Mouse (Mus musculus) kidney, postnatal 0 days (tissue): ENCODE data around the gene Lig1. TPM values are rescaled to one million over a fixed set of nuclear protein-coding genes. Genes with fewer than 3 reads are reported as not detected.

Experiments
- ATAC-seq: fragments of 200-750 bp; cut with Nextera tagmentation; replicated peaks from 2 replicates; pipeline ENCODE4 v1.8.0; 2017; ENCODE audit warnings: low read depth, moderate number of reproducible peaks, moderate TSS enrichment, moderate library complexity; ENCODE audit not compliant: low FRiP score
- DNase-seq: peaks from one replicate; pipeline ENCODE4 v3.0.0-alpha.2; 2016; ENCODE audit warnings: low spot score
- H3K27ac ChIP-seq: fragments of 300-500 bp; sonication (generic); 2 replicates; pipeline ENCODE4 v1.5.1; 2014; ENCODE audit warnings: mild to moderate bottlenecking
- H3K27me3 ChIP-seq: fragments of 300-500 bp; sonication (generic); 2 replicates; pipeline ENCODE4 v1.6.1; 2014; ENCODE audit warnings: low read length, mixed read lengths; ENCODE audit not compliant: insufficient read depth
- H3K36me3 ChIP-seq: fragments of 300-500 bp; sonication (generic); 2 replicates; pipeline ENCODE4 v1.6.1; 2014; ENCODE audit warnings: low read length, mixed read lengths; ENCODE audit not compliant: insufficient read depth
- H3K4me1 ChIP-seq: fragments of 300-500 bp; sonication (generic); replicated peaks from 2 replicates; pipeline ENCODE4 v1.6.1; 2014; ENCODE audit warnings: antibody characterized with exemption, low read length, mixed read lengths; ENCODE audit not compliant: insufficient read depth
- H3K4me2 ChIP-seq: fragments of 300-500 bp; sonication (generic); 2 replicates; pipeline ENCODE4 v1.6.1; 2014; ENCODE audit warnings: mild to moderate bottlenecking, low read length, moderate library complexity, mixed read lengths
- H3K4me3 ChIP-seq: fragments of 300-500 bp; sonication (generic); replicated peaks from 2 replicates; pipeline ENCODE4 v1.5.1; 2014; ENCODE audit warnings: low read depth, low read length
- H3K9ac ChIP-seq: fragments of 300-500 bp; sonication (generic); 2 replicates; pipeline ENCODE4 v1.6.1; 2014; ENCODE audit warnings: low read depth, low read length
- H3K9me3 ChIP-seq: fragments of 300-500 bp; sonication (generic); replicated peaks from 2 replicates; pipeline ENCODE4 v1.6.1; 2016; ENCODE audit warnings: low read length, inconsistent platforms, mixed read lengths
- CTCF ChIP-seq: IDR thresholded peaks from 2 replicates; pipeline ENCODE4 v1.5.1; 2016; ENCODE audit warnings: antibody characterized with exemption, low read depth, mild to moderate bottlenecking, moderate library complexity
- WGBS: fragments of 180-500 bp; shearing (Covaris S2); extraction: QIAGEN DNeasy Blood & Tissue Kit; methylation state at CpG from one replicate; pipeline ENCODE4 v1.1.7; 2014; 5-methylcytosine and 5-hydroxymethylcytosine counted together
- polyA plus RNA-seq: library from polyadenylated mRNA; unstranded; fragments of >200 nt; fragmentation: Nextera tagmentation; extraction: Ambion mirVana; gene quantifications from 2 replicates; pipeline ENCODE4 v1.2.1, GENCODE M21; 2015

Lig1 gene
- 49.8 and 61.7 TPM in 2 replicates for polyA plus RNA-seq

DNA sequence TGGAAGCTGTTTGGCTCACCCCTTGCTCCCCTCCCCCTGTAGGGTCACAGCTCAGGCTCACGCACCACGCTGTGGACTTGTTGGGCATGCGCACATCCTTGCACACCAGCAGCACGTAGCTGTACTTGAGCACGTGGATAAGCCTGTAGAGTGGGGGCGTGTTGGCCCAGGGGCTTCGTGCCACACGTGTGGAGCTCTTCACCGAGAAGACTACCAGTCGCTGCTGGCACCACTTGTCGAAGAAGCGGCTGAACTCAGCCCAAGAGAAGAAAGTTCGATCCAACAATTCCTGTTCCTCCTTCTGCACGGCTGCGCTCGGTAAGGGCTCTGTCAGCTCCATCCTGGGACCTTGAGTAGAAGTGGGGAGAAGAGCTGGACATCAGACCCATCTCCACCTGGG lies at the start of gene Lig1:
TSS of gene Lig1 (plus strand) at position 203 of the 400 bp plus-strand sequence.
- H3K36me3 ChIP-seq = 0 out of 2 replicates have a peak, but pooled peaks cover 3% of the 10 kb centered on the region
- no peak for ATAC-seq
- WGBS = 96% methylated on average over 16 of the region's 16 CpGs
- peak within 1 kb of the TSS; percentile 77 for H3K27ac ChIP-seq
- no peaks in the 10 kb centered on the region for H3K4me1 ChIP-seq
- TF ChIP-seq CTCF = no peak
- H3K9me3 ChIP-seq = no peaks in the 10 kb centered on the region
- no peaks in the 10 kb centered on the region for H3K27me3 ChIP-seq
- peak within 1 kb of the TSS; percentile 72 for H3K9ac ChIP-seq
- H3K4me2 ChIP-seq = peak within 1 kb of the TSS; percentile 58
- peak within 1 kb of the TSS; percentile 62 for H3K4me3 ChIP-seq
- no peak for DNase-seq

DNA sequence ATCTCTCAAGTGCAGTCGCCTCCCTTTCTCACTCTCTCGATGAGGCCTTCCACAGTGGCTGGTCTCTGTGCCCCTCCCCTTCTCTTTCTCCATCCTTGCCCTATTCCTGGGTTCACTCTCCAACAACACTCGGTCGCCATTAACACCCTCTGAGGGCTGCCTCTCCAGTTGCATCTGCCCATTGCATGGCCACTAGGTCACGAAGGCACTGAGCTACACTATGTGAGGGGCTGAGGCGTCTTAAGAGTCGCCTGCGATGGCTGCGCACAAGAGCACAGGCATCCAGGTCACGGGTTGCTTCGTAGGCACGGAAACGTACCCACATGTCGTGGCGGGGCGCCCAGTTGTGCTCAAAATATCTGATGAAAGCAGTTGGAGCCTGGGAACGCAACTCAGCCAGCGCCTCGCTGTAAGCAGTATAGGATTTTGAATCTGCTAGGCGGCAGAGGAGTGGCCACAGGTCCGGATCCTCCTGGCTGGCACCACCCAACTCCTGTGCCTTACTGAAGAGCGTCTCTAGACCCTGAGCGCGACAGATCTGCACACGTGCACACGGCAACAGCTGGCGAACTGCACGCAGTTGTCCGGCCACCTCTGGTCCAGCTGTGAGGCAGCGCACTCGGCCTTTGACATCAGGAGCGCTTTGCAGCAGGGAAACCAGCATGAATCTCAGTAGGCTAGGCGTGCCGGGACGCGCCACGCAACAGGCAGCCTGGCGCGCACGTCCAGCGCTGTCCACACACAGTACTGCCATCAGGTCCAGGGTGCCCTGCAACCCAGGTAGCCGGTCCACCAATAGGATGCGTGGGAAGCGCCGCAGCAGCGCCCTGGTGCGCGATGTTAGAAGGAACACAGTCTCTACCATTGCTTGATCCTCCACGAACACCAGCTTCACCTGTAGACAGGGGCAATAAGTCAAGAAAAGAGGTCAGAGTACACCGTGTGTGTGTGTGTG lies 16.1 kb upstream of the Lig1 start:
- 57% methylated on average over 50 of the region's 50 CpGs for WGBS
- no peak for ATAC-seq
- no peak for TF ChIP-seq CTCF

DNA sequence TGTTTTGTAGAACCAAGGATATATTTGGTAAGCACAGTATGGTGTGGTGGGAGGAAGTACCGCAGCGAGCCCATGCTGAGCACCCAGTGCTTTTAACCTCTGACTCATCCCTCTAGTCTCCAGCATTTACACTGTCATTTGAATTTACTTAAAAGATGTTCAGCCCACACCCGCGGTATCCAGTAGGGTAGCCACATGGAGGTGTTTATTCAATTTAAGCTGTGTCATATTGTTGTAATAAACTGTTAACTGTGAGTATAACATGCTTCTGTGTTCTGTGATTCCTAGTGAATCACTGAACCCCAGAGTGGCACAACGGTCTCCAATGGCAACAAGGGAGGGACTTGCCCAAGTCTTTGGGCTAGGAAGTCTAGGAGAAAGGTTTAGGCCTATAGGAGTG lies 13.2 kb upstream of the Lig1 start:
- Histone ChIP-seq H3K36me3 (no peaks in the 10 kb centered on the region), H3K27me3 (no peaks in the 10 kb centered on the region), H3K27ac (no peak overlapping the region), H3K4me3 (no peak overlapping the region), H3K9ac (no peak overlapping the region), H3K9me3 (no peaks in the 10 kb centered on the region), H3K4me1 (no peaks in the 10 kb centered on the region), H3K4me2 (no peak overlapping the region)
- WGBS = 88% methylated on average over 5 of the region's 5 CpGs
- TF ChIP-seq CTCF = no peak
- ATAC-seq = no peak
- DNase-seq = no peak

More for the DNA sequence above, 16.1 kb upstream of the Lig1 start:
- no peak for DNase-seq
- H3K4me3 ChIP-seq = no peak overlapping the region
- H3K4me1 ChIP-seq = no peaks in the 10 kb centered on the region
- no peaks in the 10 kb centered on the region for H3K9me3 ChIP-seq
- H3K27ac ChIP-seq = no peak overlapping the region
- no peaks in the 10 kb centered on the region for H3K27me3 ChIP-seq
- no peaks in the 10 kb centered on the region for H3K36me3 ChIP-seq
- no peak overlapping the region for H3K9ac ChIP-seq
- no peak overlapping the region for H3K4me2 ChIP-seq

DNA sequence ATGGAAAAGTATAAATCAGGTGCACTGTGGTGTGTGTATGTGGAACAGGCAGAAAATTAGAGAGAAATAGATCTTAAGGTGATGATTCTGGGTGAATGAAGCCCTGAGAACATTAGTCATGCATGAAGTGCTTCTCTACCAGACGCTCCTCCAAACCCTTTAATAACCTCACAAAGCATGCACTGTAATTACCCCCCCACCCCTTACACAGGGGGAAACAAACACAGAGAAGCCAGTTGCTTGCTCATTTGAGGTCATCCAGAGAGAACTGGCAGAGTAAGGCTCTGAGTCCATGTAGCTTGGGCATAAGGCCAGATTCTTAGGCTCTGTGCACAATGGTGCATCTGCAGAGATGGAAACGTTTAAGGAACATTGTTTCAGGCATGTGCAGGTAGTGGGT lies 12.7 kb upstream of the Lig1 start:
- H3K9me3 ChIP-seq = no peaks in the 10 kb centered on the region
- no peaks in the 10 kb centered on the region for H3K36me3 ChIP-seq
- DNase-seq = no peak
- ATAC-seq = no peak
- H3K27ac ChIP-seq = no peak overlapping the region
- no peak overlapping the region for H3K9ac ChIP-seq
- H3K4me3 ChIP-seq = no peak overlapping the region
- no peak for TF ChIP-seq CTCF
- no peaks in the 10 kb centered on the region for H3K27me3 ChIP-seq
- no peak overlapping the region for H3K4me2 ChIP-seq
- 53% methylated on average over 2 of the region's 2 CpGs for WGBS
- no peaks in the 10 kb centered on the region for H3K4me1 ChIP-seq

DNA sequence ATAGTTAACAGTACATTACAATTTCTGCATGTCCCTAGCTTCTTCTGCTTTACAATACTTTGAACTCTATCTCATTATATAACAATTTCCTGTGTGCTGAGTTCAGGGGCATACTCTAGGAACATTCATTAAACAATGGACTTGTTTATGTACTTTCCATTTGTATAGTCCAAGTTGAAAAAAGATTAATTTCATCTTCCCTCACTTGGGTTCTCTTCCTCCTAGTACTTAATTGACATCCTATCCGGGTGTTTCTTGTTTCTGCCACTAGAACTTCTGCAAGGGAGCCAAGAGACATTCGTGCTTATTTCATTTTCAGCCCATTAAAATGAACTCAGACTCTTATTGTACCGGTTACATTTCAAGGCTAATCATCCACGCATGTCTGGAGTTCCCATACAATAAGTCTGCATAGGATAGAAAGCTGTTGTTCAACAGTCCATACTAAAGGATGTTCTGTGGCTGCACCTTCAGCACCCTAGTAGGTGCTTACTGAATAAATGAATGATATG lies 8.3 kb upstream of the Lig1 start:
- ATAC-seq = no peak
- no peak for DNase-seq
- Histone ChIP-seq H3K4me1 (no peaks in the 10 kb centered on the region), H3K27ac (no peak overlapping the region), H3K36me3 (0 out of 2 replicates have a peak, but pooled peaks cover under 1% of the 10 kb centered on the region), H3K4me2 (no peak overlapping the region), H3K4me3 (no peak overlapping the region), H3K27me3 (no peaks in the 10 kb centered on the region), H3K9ac (no peak overlapping the region), H3K9me3 (no peaks in the 10 kb centered on the region)
- no peak for TF ChIP-seq CTCF
- 89% methylated on average over 4 of the region's 4 CpGs for WGBS

DNA sequence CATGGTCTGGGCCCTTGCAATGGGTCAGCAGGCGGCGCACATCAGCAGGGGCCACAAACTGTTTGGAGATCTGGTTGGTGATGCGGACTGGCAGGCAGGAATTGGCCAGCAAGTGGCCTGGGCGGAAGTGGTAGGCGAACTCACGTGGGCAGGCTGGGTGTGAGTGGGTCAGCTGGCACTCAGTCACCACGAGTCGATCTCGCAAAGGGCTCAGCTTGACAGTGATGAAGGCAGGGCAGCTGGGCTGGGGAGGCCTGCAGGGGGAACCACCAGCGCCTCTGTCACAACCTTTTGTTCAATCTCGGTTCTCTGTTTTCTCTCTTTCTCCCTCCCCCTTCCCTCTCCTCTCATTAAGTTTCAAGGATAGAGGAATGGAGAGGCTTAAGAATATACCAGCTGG lies 7.7 kb upstream of the Lig1 start:
- WGBS = 86% methylated on average over 11 of the region's 11 CpGs

More for the DNA sequence above, 7.7 kb upstream of the Lig1 start:
- Histone ChIP-seq H3K9ac (no peak overlapping the region), H3K27ac (no peak overlapping the region), H3K27me3 (no peaks in the 10 kb centered on the region), H3K9me3 (no peaks in the 10 kb centered on the region), H3K4me1 (no peaks in the 10 kb centered on the region), H3K4me2 (no peak overlapping the region), H3K36me3 (0 out of 2 replicates have a peak, but pooled peaks cover 3% of the 10 kb centered on the region), H3K4me3 (no peak overlapping the region)
- ATAC-seq (no peak), DNase-seq (no peak)
- no peak for TF ChIP-seq CTCF
